Mouse (Mus musculus) kidney, adult 2 months (tissue): ENCODE data around the gene Fgd4.

Source experiments
- CTCF ChIP-seq: fragments of 200-500 bp; conservative IDR thresholded peaks from 2 replicates; pipeline ENCODE4 v1.5.1; 2011; ENCODE audit warnings: low read depth, mild to moderate bottlenecking, control low read depth, low read length, moderate library complexity, mixed read lengths; ENCODE audit not compliant: insufficient read depth, insufficient read length
- POLR2A ChIP-seq: fragments of 200-500 bp; IDR thresholded peaks from one replicate; pipeline ENCODE4 v1.6.1; 2011; ENCODE audit warnings: low read depth, low read length, control low read depth

- TF ChIP-seq CTCF (no peak), POLR2A (no peak)
Measured at GRCm38 (mm10) chr16:16438436-16438835, 161.9 kb downstream of the Fgd4 start.
